Mouse (Mus musculus): ENCODE measurements around the gene Pgap3. TPM values are rescaled to one million over a fixed set of nuclear protein-coding genes. Genes with fewer than 3 reads are reported as not detected.
A peak's percentile ranks its signal among the peaks of the same experiment; 100 is the strongest.

The Pgap3 gene
- polyA plus RNA-seq, 1 experiment from 2014 or later, result 12.4 TPM

- peak overlapping the region; percentile 58 for H3K9ac ChIP-seq
- peak overlapping the region; percentile 44; the same call in 1 of the 2 replicates for H3K27ac ChIP-seq
- peaks cover 24% of the 10 kb centered on the region for H3K4me1 ChIP-seq
- H3K36me3 ChIP-seq, result no peaks in the 10 kb centered on the region
- H3K9me3 ChIP-seq, result no peaks in the 10 kb centered on the region
- 61% methylated on average over 8 of the region's 8 CpGs for WGBS
- H3K27me3 ChIP-seq, result peaks cover 12% of the 10 kb centered on the region
- H3K4me3 ChIP-seq, result peak overlapping the region; percentile 12; the same call in 1 of the 2 replicates
- ATAC-seq (ENCODE audit: low FRiP score, low read depth), result no peak
- H3K4me2 ChIP-seq (replicated peaks), result peak overlapping the region; percentile 53
These were observed 8.6 kb upstream of the Pgap3 start for GRCm38 (mm10) chr11:98408872-98409271.

DNA sequence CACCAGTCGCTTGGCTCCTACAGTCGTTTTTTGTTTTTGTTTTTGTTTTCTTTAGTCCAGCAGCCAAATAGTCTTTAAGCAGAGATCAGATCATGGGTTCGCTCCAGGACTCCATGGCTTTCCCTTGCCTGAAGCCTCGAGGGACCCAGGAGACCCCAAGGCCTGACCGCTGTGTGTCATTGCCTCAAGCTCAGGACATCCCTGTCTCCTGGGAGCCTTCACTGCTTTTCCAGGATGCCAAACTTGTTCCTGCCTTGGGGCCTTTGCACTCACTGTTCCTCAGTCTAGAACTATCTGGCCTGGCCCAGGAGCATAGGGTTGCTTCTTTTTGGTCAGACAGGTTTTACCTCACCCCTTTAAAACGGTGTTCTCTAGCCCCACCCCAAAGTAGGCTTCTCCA is 6.3 kb upstream of the Pgap3 start:
- H3K4me3 ChIP-seq, result no peak overlapping the region
- no peak overlapping the region for H3K9ac ChIP-seq
- H3K9me3 ChIP-seq, result no peaks in the 10 kb centered on the region
- 70% methylated on average over 6 of the region's 6 CpGs for WGBS
- no peaks in the 10 kb centered on the region for H3K36me3 ChIP-seq
- no peak for ATAC-seq (ENCODE audit: low FRiP score, low read depth)
- no peak overlapping the region for H3K4me2 ChIP-seq (replicated peaks)
- H3K4me1 ChIP-seq, result peaks cover 14% of the 10 kb centered on the region
- peaks cover 19% of the 10 kb centered on the region for H3K27me3 ChIP-seq
- H3K27ac ChIP-seq, result no peak overlapping the region

- H3K27ac ChIP-seq, result peak overlapping the region; percentile 96
- peak overlapping the region; percentile 75 for H3K9ac ChIP-seq
- no peaks in the 10 kb centered on the region for H3K9me3 ChIP-seq
- no peak for ATAC-seq (ENCODE audit: low FRiP score, low read depth)
- peak overlapping the region; percentile 76 for H3K4me2 ChIP-seq (replicated peaks)
- peaks cover 8% of the 10 kb centered on the region; the same call in 1 of the 2 replicates for H3K27me3 ChIP-seq
- peaks cover 6% of the 10 kb centered on the region; the same call in 1 of the 2 replicates for H3K36me3 ChIP-seq
- peaks cover 10% of the 10 kb centered on the region for H3K4me1 ChIP-seq
- WGBS, result 47% methylated on average over 3 of the region's 3 CpGs
- peak overlapping the region; percentile 70 for H3K4me3 ChIP-seq
These were observed 526 bp upstream of the Pgap3 start for GRCm38 (mm10) chr11:98400816-98401215.

DNA sequence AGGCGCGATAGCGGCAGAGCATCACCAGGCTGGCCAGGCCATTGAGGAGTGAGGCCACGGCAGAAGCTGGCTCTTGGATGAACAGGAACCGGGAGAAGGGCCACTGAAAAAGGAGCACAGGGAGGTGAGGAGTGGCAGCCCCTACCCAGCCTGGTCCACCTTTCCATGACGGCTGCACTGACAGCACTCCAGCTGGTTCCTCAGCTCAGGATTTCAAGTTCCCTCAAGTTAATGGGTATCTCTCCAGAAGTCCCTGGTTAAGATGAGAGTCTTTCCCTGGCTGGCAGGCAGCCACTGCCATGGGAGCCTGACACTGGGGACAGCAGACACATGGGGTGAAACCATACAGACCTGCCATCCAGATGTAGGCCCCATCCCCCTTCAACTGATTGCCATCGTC is 2.3 kb downstream of the Pgap3 start:
- peaks cover 31% of the 10 kb centered on the region for H3K4me1 ChIP-seq
- H3K27ac ChIP-seq, result no peak overlapping the region
- H3K9ac ChIP-seq, result 0 out of 2 replicates have a peak overlapping the region, but pooled peaks have one; percentile 26
- WGBS, result 89% methylated on average over 7 of the region's 7 CpGs
- no peak for ATAC-seq (ENCODE audit: low FRiP score, low read depth)
- H3K4me2 ChIP-seq (replicated peaks), result no peak overlapping the region
- H3K4me3 ChIP-seq, result no peak overlapping the region
- H3K27me3 ChIP-seq, result peaks cover 13% of the 10 kb centered on the region; the same call in 1 of the 2 replicates
- H3K9me3 ChIP-seq, result no peaks in the 10 kb centered on the region
- H3K36me3 ChIP-seq, result peaks cover 6% of the 10 kb centered on the region; the same call in 1 of the 2 replicates

GRCm38 (mm10) chr11:98395041-98395440 is 5.2 kb downstream of the Pgap3 start:
- no peak overlapping the region for H3K9ac ChIP-seq
- H3K27ac ChIP-seq, result no peak overlapping the region
- H3K4me1 ChIP-seq, result peaks cover 30% of the 10 kb centered on the region
- 68% methylated on average over 4 of the region's 4 CpGs for WGBS
- H3K36me3 ChIP-seq, result peaks cover 6% of the 10 kb centered on the region; the same call in 1 of the 2 replicates
- H3K4me2 ChIP-seq (replicated peaks), result no peak overlapping the region
- H3K4me3 ChIP-seq, result no peak overlapping the region
- no peak for ATAC-seq (ENCODE audit: low FRiP score, low read depth)
- H3K9me3 ChIP-seq, result no peaks in the 10 kb centered on the region
- peaks cover 32% of the 10 kb centered on the region for H3K27me3 ChIP-seq

GRCm38 (mm10) chr11:98394301-98394700 is 6.0 kb downstream of the Pgap3 start:
- no peak for ATAC-seq (ENCODE audit: low FRiP score, low read depth)
- WGBS, result 48% methylated on average over 6 of the region's 6 CpGs
- Histone ChIP-seq H3K27ac (no peak overlapping the region), H3K36me3 (peaks cover 6% of the 10 kb centered on the region; the same call in 1 of the 2 replicates), H3K9ac (0 out of 2 replicates have a peak overlapping the region, but pooled peaks have one; percentile 25), H3K9me3 (no peaks in the 10 kb centered on the region), H3K4me1 (peaks cover 26% of the 10 kb centered on the region), H3K4me3 (no peak overlapping the region), H3K4me2 (replicated peaks) (no peak overlapping the region), H3K27me3 (peaks cover 38% of the 10 kb centered on the region)

DNA sequence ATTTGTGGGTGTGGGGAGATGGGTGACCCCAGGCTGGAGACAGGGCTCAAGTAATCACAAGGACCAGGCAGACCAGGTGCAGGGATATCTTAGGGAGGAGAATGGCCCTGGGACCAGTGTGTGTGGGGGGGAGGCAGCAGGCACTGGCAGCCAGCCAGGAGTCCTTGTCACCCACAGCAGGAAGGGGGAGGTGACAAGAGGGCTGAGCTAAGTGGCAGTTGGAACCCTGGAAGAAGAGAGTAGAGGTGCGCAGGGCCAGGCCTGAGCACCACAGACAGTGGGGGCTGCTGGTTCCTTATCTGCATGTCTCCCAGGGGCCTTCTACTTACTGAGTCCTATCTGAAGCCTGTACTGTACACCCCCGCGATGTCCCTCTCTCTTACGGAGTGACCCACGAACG is 7.0 kb downstream of the Pgap3 start:
- H3K27ac ChIP-seq, result no peak overlapping the region
- ATAC-seq (ENCODE audit: low FRiP score, low read depth), result no peak
- no peak overlapping the region for H3K4me2 ChIP-seq (replicated peaks)
- H3K4me1 ChIP-seq, result peaks cover 25% of the 10 kb centered on the region
- H3K36me3 ChIP-seq, result peaks cover 6% of the 10 kb centered on the region; the same call in 1 of the 2 replicates
- WGBS, result 75% methylated on average over 6 of the region's 6 CpGs
- no peaks in the 10 kb centered on the region for H3K9me3 ChIP-seq
- 0 out of 2 replicates have a peak overlapping the region, but pooled peaks have one; percentile 25 for H3K9ac ChIP-seq
- peaks cover 47% of the 10 kb centered on the region for H3K27me3 ChIP-seq
- no peak overlapping the region for H3K4me3 ChIP-seq

- H3K36me3 ChIP-seq, result peaks cover 2% of the 10 kb centered on the region; the same call in 1 of the 2 replicates
- peak overlapping the region; percentile 10; the same call in 1 of the 2 replicates for H3K27ac ChIP-seq
- no peak for ATAC-seq (ENCODE audit: low FRiP score, low read depth)
- no peaks in the 10 kb centered on the region for H3K9me3 ChIP-seq
- peaks cover 54% of the 10 kb centered on the region for H3K27me3 ChIP-seq
- H3K4me3 ChIP-seq, result no peak overlapping the region
- no peak overlapping the region for H3K4me2 ChIP-seq (replicated peaks)
- H3K9ac ChIP-seq, result no peak overlapping the region; the same call in 1 of the 2 replicates
- 38% methylated on average over 4 of the region's 4 CpGs for WGBS
- peaks cover 25% of the 10 kb centered on the region for H3K4me1 ChIP-seq
These were observed 7.6 kb downstream of the Pgap3 start for GRCm38 (mm10) chr11:98392645-98393044.

DNA sequence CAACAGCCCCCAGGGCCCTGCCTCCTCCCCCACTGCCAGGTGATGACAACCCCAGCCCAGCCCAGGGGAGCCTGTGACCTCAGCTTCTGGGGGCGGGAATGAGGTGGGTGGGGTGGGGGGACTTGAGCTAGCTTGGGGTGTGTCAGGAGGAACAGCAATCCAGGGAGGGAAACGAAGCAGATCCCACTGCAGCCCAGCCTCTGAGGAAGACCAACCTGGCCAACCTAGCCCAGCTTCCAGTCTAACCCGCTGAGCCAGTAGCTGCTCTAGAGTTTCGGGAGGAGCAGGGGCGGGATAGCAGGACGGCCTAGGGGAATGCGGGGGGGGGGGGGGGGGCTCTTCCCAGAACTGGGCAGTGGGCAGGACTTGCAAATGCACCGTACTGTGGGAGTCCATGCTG is 8.3 kb downstream of the Pgap3 start:
- H3K27me3 ChIP-seq, result peaks cover 60% of the 10 kb centered on the region
- H3K9ac ChIP-seq, result no peak overlapping the region; the same call in 1 of the 2 replicates
- 14% methylated on average over 7 of the region's 8 CpGs for WGBS
- no peak overlapping the region for H3K4me3 ChIP-seq
- no peak for ATAC-seq (ENCODE audit: low FRiP score, low read depth)
- no peaks in the 10 kb centered on the region for H3K9me3 ChIP-seq
- H3K4me2 ChIP-seq (replicated peaks), result no peak overlapping the region
- H3K36me3 ChIP-seq, result no peaks in the 10 kb centered on the region; the same call in 1 of the 2 replicates
- 0 out of 2 replicates have a peak overlapping the region, but pooled peaks have one; percentile 3 for H3K27ac ChIP-seq
- peaks cover 25% of the 10 kb centered on the region for H3K4me1 ChIP-seq

DNA sequence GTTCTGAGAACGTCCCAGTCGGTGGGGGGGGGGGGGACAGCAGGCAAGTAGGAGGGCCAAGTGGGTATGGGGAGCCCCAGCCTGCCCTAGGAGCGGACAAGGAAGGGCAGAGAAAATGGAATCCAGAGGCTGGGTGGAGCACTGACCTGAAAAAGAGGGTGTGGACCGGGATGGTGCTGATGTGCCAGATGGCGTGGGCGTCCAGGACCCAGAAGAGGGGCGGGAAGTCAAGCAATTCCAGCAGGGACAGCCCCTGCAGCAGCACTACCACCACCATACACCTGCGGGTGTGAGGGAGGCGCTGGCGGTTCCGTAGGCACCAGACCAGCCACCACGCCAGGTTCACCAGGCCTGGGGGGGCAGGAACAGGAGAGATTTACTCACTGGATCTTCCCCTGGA is 10.1 kb downstream of the Pgap3 start:
- Histone ChIP-seq H3K9me3 (no peaks in the 10 kb centered on the region), H3K27ac (no peak overlapping the region), H3K27me3 (peaks cover 79% of the 10 kb centered on the region), H3K9ac (no peak overlapping the region), H3K36me3 (no peaks in the 10 kb centered on the region), H3K4me3 (no peak overlapping the region), H3K4me1 (peaks cover 28% of the 10 kb centered on the region), H3K4me2 (replicated peaks) (no peak overlapping the region)
- 69% methylated on average over 12 of the region's 12 CpGs for WGBS
- no peak for ATAC-seq (ENCODE audit: low FRiP score, low read depth)

- H3K36me3 ChIP-seq, result no peaks in the 10 kb centered on the region
- H3K9ac ChIP-seq, result no peak overlapping the region
- no peak overlapping the region for H3K4me2 ChIP-seq (replicated peaks)
- H3K9me3 ChIP-seq, result no peaks in the 10 kb centered on the region
- peaks cover 88% of the 10 kb centered on the region for H3K27me3 ChIP-seq
- no peak overlapping the region for H3K4me3 ChIP-seq
- no peak overlapping the region for H3K27ac ChIP-seq
- H3K4me1 ChIP-seq, result peaks cover 22% of the 10 kb centered on the region
- 26% methylated on average over 9 of the region's 9 CpGs for WGBS
- no peak for ATAC-seq (ENCODE audit: low FRiP score, low read depth)
These were observed 11.0 kb downstream of the Pgap3 start for GRCm38 (mm10) chr11:98389221-98389780.

DNA sequence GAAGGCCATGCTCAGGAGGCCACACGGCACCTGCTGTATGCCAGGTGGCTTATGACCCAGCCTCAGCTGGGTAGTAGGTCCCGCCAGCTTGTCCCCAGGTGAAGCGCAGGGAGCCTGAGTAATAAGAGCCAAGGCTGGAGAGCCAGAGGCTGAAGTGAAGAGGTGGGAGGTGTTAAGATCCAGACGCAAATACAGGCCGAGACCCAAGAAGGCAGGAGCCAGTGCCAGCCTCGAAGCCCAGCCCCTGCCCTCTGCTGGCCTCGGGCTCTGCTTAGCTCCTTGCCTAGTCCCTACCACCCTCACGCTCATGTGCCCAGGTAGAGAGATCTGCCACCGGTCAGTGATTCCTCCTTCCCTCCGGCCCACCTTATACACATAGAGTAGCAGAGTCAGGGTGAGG is 12.0 kb downstream of the Pgap3 start:
- H3K27ac ChIP-seq, result no peak overlapping the region
- H3K4me3 ChIP-seq, result no peak overlapping the region
- H3K9me3 ChIP-seq, result no peaks in the 10 kb centered on the region
- H3K4me2 ChIP-seq (replicated peaks), result no peak overlapping the region
- H3K4me1 ChIP-seq, result peaks cover 12% of the 10 kb centered on the region
- no peak for ATAC-seq (ENCODE audit: low FRiP score, low read depth)
- 74% methylated on average over 10 of the region's 10 CpGs for WGBS
- no peaks in the 10 kb centered on the region for H3K36me3 ChIP-seq
- H3K27me3 ChIP-seq, result peaks cover 96% of the 10 kb centered on the region
- no peak overlapping the region for H3K9ac ChIP-seq
